Mouse (Mus musculus) ES-Bruce4 (cell line): ENCODE results near the gene Rflna.

Experiments
- CTCF ChIP-seq: IDR thresholded peaks from one replicate; pipeline ENCODE4 v1.8.1; 2011; ENCODE audit warnings: low read depth, low read length
- POLR2A ChIP-seq: IDR thresholded peaks from one replicate; pipeline ENCODE4 v1.8.1; 2011; ENCODE audit warnings: low read length; ENCODE audit not compliant: insufficient read depth

DNA sequence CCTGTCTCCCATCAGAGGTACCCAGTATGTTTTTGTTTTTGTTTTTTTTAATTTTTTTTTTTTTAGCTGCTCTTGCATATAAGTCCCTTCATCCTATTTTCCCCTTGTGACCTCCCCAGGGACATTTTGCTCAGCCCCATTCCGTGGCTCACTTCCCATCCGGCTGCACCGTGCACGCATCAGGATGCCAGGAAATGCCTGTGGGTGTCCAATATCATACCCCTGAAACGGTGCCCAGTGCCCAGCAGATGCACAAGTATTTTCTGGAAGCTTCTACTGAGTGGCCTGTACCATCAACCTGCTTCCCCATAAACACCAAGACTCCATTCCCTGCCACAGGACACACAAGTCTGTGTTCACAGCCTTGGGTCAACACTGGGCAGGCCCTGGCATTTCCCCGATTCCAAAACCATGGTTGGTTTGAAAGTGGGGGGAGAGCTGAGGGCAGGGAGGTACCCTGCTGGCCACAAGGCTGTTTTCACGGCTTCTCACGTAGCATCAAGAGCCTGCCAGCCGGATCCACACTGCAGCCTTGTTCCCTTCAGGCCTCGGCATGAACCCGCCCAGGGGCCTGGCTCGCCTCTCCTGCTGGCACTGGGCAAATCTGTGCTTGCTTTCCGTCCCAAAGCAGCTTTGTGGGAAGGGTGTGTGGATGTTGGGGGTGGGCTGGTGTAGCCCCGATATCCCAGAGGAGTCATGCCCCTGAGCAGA lies 36.2 kb upstream of the Rflna start:
- TF ChIP-seq CTCF (no peak), POLR2A (no peak)
